Mouse (Mus musculus) kidney, postnatal 4 days (tissue): ENCODE measurements around the gene Grpel1.

Source experiments
- DNase-seq, 2 experiments: peaks; one replicate each; pipeline ENCODE4 v3.0.0; 2021; ENCODE audit warnings: mixed read lengths in 2 of 2

Grpel1 gene

DNA sequence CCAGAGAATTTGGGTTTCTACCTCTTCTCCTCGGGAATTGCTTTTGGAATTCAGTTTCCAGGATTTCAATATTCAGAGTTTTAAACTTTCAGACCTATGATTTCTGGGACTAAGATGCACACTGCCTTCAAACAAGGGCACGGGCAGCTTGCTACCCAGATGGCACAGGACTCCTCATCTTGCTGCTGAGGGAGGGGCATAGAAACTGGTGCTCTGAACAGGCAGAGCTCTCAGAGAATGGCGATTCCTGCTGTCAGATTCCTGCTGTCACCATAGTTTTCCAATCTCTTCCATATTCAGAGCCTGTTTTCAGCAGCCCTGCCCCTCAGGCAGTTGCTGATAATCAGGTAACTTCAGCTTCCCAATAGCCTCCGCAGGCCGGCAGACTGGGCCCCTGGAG, 50.8 kb downstream of the Grpel1 start:
- no peak for DNase-seq

DNA sequence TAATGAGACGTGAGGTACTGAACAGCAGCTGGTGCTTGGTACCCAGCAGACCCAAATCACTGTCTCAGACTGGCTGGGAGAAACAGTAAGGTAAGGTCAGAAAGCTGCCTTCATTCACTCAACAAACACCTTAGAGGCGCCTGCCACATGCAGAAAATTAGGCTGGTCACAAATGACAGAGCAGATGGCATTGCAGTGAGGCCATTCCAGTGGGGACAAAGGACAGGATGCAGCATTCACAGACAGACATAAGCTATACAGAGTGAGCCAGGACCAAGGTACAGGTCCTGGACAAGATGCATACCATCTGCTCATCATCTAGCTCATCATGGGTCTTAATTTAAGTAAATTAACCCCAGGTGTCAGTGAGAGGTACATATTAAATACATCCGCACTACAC, 52.8 kb downstream of the Grpel1 start:
- no peak for DNase-seq

DNA sequence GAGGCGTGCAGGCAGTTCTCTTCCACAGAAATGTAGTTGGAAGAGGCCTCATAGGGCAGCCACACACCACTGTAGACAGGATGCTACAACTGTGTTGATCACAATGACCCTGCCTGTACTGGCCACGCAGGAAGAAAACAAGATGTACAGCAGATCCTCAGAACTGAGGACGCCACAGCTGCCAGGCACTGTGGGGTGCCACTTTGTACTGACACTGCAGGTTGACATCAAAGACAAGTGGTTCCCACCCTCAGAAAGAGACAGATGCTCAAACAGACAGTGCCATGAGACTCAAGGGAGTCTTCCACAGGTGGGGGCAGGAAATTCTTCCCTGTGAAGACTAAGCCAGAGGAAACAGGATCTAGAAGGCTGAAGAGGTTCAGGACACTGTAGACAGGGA, 55.0 kb downstream of the Grpel1 start:
- no peak for DNase-seq

DNA sequence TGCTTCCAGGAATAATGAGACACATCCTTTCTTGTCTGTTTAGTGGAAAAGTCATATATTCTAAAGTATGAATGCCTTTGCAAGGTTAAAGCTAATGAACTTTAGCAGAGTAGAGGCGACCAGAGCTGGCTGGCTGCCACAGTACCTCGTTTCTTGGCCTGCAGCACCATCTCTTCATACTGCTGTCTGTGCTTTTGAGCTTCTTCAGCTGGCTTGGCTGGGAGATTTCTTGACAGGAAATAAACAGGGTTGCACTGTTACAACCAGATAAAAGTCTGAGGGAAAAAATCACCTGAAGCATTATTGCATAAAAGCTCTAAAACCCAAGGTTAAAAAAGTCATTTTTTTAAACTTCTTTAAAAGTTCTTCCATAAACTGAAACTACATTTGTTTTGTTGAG, 58.0 kb downstream of the Grpel1 start:
- DNase-seq = peak; percentile 78 to 82

DNA sequence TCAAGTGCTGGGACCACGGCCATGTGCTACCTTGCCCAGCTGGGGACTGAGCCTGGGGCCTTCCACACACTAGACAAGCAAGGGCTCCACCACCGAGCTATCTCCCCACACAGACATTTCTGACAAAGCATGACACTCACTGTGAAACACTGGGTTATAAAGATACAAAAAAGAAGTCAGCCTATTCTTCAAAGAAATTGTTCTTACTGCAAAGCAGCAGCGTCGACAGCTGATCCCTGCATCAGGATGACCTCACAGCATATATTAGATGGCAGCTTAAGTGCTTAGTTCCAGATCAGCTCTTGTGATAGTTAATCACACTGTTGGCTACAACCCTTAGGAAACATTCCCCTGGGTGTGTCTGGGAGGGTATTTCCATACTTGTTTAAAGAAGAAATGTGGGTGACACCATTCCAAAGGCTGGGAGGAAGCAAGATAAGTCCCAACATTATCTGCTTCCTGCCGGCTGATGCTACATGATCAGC, 58.5 kb downstream of the Grpel1 start:
- DNase-seq = no peak
